Mouse (Mus musculus): ENCODE measurements at regions not wholly inside any gene's neighbourhood (a gene's known extent, or its start where the extent isn't known, plus 50 kb on each side); places are given as distances from the start of the nearest gene placed in this dataset.
A peak's percentile ranks its signal among the peaks of the same experiment; 100 is the strongest.
"Not testable (repeated sequence)": the region's sequence is repeated elsewhere in the genome, so short reads cannot be mapped to it uniquely, and the experiment has no call there.

DNA sequence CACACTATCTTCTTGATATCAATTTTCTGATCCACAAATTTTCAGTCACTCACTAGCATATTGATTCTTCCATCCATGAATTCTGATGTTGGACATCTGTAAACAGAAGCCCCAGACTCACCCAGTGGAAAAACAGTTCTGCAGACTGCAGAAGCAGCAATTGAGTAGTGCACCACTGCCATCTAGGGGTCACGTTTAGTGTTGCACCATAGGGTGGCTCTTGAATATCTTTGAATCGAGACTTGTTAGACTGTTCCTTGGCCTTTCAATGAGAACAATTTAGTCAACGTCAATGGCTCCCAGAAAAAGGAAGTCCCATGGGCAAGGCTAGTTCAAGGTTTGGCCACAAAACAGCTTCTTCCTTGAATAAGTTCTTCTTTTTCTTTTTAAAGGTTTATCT is 828.1 kb downstream of the Gm10330 start:
- DNase-seq: peak; percentile 2

DNA sequence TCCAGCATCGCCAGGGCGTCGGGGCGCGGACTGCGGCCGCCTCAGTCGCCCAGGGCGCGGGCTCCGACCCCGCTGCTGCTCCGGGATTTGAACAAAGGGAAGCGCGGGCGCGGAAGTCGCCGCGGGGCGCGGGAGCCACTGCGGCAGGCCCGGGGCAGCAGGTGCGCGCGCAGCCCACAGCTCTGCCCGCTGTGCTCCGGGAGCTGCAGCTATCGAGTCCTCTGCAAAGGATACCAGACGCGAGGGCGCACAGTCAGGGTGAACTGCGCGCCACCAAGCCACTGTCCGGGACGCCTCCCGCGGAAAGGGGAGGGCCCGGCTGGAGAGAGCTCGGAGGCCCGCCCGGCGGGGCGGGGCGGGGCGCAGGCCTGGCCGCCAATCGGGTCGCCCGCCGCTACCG is 873.9 kb downstream of the Gm10330 start:
- DNase-seq: not testable (repeated sequence)
